Mouse (Mus musculus) lung, postnatal 36 days (tissue): ENCODE measurements at regions not wholly inside any gene's neighbourhood (a gene's known extent, or its start where the extent isn't known, plus 50 kb on each side); places are given as distances from the start of the nearest gene placed in this dataset.

Experiments used
- DNase-seq: peaks from one replicate; pipeline ENCODE4 v3.0.0; 2022; ENCODE audit warnings: mixed read lengths

DNA sequence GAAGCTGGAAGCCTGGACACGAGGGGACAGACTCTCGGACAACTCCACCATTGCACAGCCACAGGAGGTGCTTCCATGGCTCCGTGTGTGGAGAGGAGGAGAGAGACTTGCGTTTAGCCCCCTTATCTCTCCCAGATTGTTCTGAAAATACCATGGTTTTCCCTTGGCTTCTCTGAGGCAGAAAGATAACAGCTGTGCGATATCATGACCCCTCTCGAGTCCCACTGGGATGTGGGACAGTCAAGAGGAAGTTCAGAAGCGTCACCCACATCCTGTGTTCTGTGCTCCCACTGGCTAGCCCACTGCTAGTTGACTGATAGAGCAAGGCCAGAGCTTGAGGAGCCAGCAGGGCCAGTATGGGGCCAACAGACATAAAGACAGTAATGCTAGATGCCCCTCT lies 84.1 kb upstream of the Mrps22 start:
- DNase-seq = no peak

DNA sequence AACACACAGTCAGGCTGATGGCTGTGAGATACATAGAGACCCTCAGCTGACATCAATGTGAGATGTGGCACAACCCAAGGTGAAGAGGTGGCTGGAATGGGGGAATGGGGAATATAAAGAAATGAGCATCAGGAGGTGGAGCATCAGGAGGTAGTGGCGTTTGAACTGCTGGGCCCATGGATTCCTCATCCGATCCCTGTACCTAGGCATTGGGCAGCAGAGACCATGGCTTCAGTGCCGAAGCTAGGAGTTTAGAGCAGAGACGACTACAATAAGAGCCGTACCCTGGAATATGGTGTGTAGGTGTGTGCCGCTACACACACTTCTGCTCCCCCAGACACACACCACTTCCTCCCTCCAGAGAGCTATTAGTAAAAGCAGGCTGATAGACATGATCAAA lies 82.9 kb upstream of the Mrps22 start:
- DNase-seq = no peak

DNA sequence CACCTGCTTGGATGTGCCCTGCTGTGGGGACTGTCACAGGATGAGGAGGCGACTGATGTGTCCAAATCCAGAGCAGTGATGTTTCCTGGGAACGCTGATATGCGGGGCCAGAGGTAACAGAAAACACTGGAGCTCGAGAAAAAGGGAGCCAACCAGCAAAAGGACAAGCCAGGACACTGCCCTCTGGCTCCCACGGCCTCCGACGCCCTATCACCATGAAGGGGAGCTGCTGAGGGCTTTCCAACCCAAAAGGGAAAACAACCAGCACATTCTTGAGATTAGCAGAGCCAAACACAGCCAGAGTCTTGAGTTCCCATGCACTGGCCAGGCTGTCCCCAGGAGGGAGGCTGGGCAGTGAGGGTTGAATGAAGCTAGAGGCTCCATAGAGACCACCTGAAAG lies 74.2 kb upstream of the Mrps22 start:
- no peak for DNase-seq

DNA sequence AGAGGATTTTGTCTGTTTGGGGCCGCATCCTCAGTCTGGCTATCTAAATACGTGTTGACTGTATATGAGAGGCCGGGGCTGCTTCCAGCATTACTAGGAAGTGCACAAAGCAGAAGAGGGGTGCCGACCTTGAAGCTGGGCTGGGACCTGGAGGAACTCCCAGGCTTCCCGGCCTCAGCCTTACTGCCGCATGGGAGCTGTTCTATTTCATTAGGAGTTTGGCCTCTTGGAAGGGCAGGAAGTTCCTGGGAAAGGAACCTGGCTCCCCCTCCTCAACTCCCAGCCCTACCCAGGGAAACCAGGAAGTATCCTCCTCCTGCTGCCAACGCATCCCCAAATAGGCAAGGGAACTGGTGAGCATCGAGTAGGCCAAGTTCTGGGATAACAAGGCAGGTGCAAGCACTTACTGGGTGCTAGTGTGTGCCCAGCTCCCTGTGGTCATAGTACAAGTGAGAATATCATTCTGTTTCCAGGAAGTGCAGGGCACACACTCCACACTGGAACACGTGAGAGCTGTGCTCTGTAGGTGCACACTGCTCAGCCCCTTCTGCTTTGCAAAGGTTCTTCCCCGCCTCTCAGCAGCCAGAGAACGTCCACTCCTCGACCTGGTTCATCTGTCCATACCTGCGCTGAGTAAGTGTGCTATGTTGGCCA lies 72.1 kb upstream of the Mrps22 start:
- no peak for DNase-seq

DNA sequence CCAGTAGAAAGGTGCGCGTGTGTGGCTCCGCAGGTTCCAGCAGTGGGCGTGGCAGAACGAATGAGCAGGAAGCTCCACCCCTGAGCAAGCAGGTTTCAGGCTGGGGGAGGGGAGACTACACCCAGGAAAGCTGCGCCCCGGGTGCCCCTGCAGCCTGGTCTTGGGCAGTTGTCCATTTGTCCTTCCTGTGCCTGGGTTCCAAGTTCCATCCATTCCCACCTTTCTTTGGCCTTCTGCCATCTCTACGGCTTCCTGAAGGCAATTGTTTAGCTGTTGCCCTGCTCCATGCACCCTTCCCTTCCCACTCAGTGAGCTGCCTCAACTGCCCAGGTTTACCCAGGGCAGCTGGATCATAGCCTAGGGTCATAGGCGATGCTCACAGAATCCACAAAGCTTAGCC lies 70.9 kb upstream of the Mrps22 start:
- DNase-seq = no peak

DNA sequence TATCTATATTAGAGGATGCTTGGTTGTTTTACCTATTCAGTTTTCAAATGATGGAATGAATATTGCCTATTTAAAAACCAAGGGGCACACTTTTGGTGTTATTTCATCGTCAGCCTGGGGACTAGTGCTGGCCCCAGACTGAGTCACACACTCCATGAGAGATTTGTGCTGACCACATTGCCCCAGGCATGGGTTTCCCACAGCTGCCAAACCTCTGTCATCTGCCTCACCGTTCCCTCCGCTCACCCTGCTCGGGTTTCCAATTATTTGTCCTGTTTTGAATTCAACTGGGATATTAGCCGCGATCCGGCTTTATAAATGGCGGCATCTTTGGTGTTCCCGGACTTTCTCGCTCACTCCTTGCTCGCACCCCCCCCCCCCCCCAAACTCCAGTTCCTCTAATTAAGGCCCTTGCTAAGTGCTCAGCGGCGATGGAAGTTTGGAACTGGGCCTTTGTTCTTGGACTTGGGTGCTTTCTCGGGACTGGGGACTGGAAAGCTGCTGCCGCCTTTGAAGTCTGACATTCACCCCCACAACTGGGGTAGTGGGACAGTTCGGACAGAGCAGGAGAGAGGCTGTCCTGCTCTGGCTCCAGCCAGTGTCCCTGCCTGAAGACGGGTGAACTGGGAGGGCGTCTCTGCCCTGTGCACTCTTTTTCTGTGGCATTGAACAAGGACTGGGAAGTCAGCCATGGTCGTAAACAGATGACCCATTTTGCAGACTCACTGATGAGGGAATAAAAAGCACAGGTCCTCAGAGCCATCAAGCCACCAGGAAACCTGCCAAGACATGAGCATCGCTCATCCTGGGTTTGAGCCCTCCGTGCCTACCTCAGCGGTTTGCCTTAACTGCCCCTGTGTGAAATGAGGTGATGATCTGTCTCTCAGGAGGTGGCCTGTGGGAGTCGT lies 67.2 kb upstream of the Mrps22 start:
- no peak for DNase-seq

DNA sequence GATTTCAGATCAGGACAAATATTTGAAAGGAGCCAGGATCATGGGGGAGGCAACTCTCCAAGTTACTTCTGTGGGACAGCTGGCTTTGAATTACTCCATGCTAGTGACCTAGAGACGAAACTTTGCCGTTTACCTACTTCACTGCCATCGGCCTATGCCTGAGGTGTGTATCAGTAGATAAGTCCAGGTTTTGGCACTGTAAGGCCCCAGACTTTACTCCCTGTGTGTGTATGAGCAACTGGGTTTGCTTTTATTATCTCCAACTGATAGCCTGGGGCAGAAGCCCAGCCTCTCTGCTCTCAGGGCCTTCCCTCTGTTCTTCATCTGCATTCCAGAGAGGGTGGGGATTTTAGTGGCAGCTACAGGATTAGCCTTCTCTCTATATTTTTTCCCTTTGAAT lies 65.6 kb upstream of the Mrps22 start:
- DNase-seq = no peak

DNA sequence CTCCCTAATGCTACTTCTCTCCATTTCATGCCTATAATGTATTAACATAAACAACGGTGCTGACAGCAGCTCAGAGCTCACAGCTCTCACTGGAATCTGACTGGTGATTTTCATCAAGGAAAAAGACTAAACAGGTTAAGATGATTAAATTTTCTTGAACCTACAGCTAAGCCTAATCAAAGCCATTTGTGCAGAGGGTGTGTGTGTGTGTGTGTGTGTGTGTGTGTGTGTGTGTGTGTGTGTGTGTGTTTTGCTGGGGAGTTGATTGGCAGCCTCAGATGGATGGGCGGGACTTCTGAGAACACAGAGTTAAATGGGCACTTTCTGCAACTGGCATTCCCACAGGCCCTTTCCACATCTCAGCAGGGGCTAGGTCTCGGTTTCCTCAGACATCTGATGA lies 61.6 kb upstream of the Mrps22 start:
- DNase-seq = no peak

DNA sequence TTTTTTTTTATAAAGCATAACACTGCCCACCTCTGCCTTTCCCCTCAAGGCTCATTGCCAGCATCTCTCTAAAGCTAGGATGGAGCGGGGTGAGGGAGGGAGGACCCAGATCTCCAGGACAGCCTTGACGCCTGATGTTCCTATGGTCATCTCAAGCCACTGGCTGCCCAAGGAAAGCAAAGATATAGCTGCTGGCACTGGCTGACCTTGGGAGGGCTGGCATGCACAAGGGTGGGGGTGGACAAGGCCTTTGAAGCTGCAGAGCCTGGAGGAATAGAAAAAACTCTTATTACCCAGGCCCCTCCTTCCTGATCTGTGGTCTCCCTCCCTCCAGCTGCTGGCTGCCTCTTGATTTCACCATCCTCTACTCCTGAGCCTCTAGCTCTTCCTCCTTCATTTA lies 50.2 kb upstream of the Mrps22 start:
- DNase-seq = no peak
